Mouse (Mus musculus) brain, embryonic 18.5 days (tissue): ENCODE results near the gene Olfr1031.
"Not testable (repeated sequence)": the region's sequence is repeated elsewhere in the genome, so short reads cannot be mapped to it uniquely, and the experiment has no call there.

Source experiments
- DNase-seq: peaks from one replicate; pipeline ENCODE4 v3.0.0-alpha.2; 2012; ENCODE audit warnings: low read depth, low spot score

Olfr1031 gene

DNA sequence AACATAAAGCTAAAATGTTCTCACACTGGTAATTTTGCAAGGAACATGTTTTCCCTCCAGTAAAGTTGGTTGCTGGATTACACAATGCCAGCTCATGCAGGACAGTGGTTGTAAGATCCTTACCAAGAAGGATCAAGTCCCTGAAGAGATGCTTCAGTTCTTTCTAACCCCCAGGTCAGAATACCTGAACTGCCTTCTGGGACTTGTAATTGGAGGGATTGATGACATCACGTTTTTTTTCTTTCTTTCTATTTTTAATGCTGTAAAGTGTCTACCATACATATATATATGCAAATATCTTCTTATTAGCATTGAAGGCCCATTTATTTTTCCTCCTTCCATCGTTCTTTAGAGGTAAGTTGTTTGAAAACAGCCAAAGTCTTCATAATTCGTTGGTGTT is at the start of gene Olfr1031:
Olfr1031 (plus strand) TSS at position 301 of the 400 bp plus-strand sequence.
- DNase-seq: no peak

GRCm38 (mm10) chr2:85950137-85950536 is 40.0 kb upstream of the Olfr1031 start, which contains the start of gene Olfr1028:
Gene Olfr1028, plus strand, starts transcription at chr2:85950437.
- DNase-seq: no peak

DNA sequence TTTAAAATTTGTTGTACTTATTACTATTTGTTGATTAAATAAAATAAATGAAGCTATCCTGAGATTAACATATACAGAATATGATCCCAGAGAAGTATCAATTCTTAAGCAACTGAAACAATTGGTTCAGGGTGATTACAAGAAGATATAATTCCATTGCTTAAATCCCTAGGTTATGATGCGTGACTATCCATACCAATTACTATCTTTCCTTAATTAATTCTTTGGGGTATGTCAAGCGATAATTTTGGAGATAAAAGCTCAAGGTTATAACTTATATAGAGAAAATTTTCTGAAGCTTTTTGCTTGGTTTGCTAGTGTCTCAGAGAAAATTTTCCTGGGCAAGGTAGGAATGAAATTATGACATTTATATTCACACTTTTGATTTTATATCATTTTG is 16.5 kb upstream of the Olfr1031 start, which contains the start of gene Olfr1029:
Olfr1029 (plus strand) TSS at position 301 of the 400 bp plus-strand sequence.
- DNase-seq: no peak

- no peak for DNase-seq
Observed at GRCm38 (mm10) chr2:85978976-85979375, 11.1 kb upstream of the Olfr1031 start, which contains the start of gene Olfr1030. Gene Olfr1030, plus strand, starts transcription at chr2:85979276.

- DNase-seq: no peak
Observed at GRCm38 (mm10) chr2:86005240-86005639, 15.1 kb downstream of the Olfr1031 start, which contains the start of gene Olfr1032. Gene Olfr1032, plus strand, starts transcription at chr2:86005540.

- DNase-seq: not testable (repeated sequence)
Observed at GRCm38 (mm10) chr2:86020406-86020805, 30.3 kb downstream of the Olfr1031 start, which contains the start of gene Olfr1033. Gene Olfr1033, plus strand, starts transcription at chr2:86020633.

- not testable (repeated sequence) for DNase-seq
Observed at GRCm38 (mm10) chr2:86021518-86021917, 31.4 kb downstream of the Olfr1031 start.
